11 mouse cellular contexts compared by ENCODE assay signal in the genomic region with DNA sequence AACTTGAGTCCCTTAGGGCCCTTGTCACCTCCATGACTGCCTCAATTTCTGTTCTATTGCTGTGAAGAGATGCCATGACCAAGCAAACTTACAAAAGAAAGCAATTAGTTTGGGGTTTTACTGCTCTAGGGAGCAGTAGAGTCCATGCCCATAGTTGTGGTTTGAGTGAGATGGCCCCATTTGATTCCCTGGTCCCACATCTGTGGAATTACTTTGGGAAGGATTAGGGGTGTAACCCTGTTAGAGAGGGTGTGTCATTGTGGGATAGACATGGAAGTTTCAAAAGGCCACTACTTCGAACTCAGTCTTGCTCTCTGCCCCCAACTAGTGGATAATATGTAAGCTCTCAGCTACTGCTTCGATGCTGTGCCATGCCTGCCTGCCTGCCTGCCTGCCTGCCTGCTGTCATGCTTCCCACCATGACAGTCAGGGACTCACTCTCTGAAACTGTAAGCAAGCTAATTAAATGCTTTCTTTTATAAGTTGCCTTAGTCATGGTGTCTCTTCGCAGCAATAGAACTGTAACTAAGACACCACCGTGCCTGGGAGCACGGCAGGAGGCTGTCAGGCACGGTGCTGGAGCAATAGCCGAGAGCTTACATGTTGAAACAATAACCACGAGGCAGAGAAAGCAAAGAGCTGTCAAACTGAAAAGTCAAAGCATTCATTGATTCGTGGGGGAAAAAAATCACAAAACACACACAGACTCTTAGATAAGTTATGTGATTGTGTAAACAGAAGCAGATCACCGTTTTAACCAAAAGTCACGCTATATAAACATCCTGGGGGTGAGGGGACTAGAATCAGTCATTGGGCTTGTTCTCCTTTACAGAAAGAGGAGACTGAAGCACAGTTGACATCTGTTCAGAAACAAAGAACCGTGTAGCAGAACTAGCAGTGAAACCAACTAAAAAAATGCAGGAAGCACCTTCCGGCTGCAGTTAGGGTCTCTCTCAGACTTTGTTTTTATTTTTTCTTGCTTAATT. TPM values are rescaled to one million over a fixed set of nuclear protein-coding genes. Genes with fewer than 3 reads are reported as not detected.
A peak's percentile ranks its signal among the peaks of the same experiment; 100 is the strongest.
DNase-seq lines count a peak whose midpoint lies in the region; ATAC-seq lines count a peak whose summit lies in the region.
"Had no signal": no experiment of that assay in that cellular context is flagged by ENCODE, and none has a peak within 500 bp of the region (broad histone marks: within the 10 kb centered on the region; RNA-seq: fewer than 3 reads in every experiment).

No protein-coding gene starts in this region.

- H3K27me3 ChIP-seq in hindbrain, embryonic 13.5 days: peaks cover 10% of the 10 kb centered on the region; the same call in 1 of the 2 replicates
- no peaks in the 10 kb centered on the region for H3K27me3 ChIP-seq in neural tube, embryonic 11.5 days (ENCODE audit: control insufficient read depth, insufficient read depth, low read length)
- H3K27me3 ChIP-seq: limb, embryonic 15.5 days had no signal

- H3K9me3 ChIP-seq in hindbrain, embryonic 13.5 days: no peaks in the 10 kb centered on the region
- no peaks in the 10 kb centered on the region for H3K9me3 ChIP-seq in neural tube, embryonic 11.5 days (ENCODE audit: control insufficient read depth, low read length)
- H3K9me3 ChIP-seq: limb, embryonic 15.5 days had no signal

- intact Hi-C loops in left cerebral cortex, postnatal 4 days (cut with DNase I): loop anchor here (10.0 kb wide), 1 partner anchor 47 kb away; no protein-coding TSS in a partner anchor
- intact Hi-C loops in heart, postnatal 36 days (cut with DNase I): no loop called here

- H3K36me3 ChIP-seq in hindbrain, embryonic 13.5 days: no peaks in the 10 kb centered on the region
- no peaks in the 10 kb centered on the region for H3K36me3 ChIP-seq in neural tube, embryonic 11.5 days (ENCODE audit: control insufficient read depth, insufficient read depth, low read length)
- H3K36me3 ChIP-seq: limb, embryonic 15.5 days had no signal

- H3K27ac ChIP-seq in hindbrain, embryonic 13.5 days: peak overlapping the region; percentile 58; the same call in 1 of the 2 replicates
- H3K27ac ChIP-seq in neural tube, embryonic 11.5 days (ENCODE audit: low read depth, low read length): no peak overlapping the region
- H3K27ac ChIP-seq: limb, embryonic 15.5 days had no signal

- H3K4me2 ChIP-seq in hindbrain, embryonic 13.5 days: peak overlapping the region; percentile 42
- no peak overlapping the region for H3K4me2 ChIP-seq in neural tube, embryonic 11.5 days (ENCODE audit: low read depth)
- H3K4me2 ChIP-seq: limb, embryonic 15.5 days had no signal

- H3K4me1 ChIP-seq in hindbrain, embryonic 13.5 days (replicated peaks): peaks cover 13% of the 10 kb centered on the region
- no peaks in the 10 kb centered on the region for H3K4me1 ChIP-seq in neural tube, embryonic 11.5 days (ENCODE audit: control insufficient read depth, insufficient read depth, low read length)
- H3K4me1 ChIP-seq: limb, embryonic 15.5 days had no signal

- H3K4me3 ChIP-seq in hindbrain, embryonic 13.5 days: peak overlapping the region; percentile 19; the same call in 1 of the 2 replicates
- H3K4me3 ChIP-seq in neural tube, embryonic 11.5 days (ENCODE audit: low read depth, low read length): no peak overlapping the region
- H3K4me3 ChIP-seq: limb, embryonic 15.5 days had no signal

- 0 out of 2 replicates have a peak overlapping the region, but pooled peaks have one; percentile 25 for H3K9ac ChIP-seq in hindbrain, embryonic 13.5 days
- H3K9ac ChIP-seq in neural tube, embryonic 11.5 days (ENCODE audit: low read length): no peak overlapping the region
- H3K9ac ChIP-seq: limb, embryonic 15.5 days had no signal

- ATAC-seq in hindbrain, embryonic 13.5 days (ENCODE audit: low FRiP score): peak; percentile 81
- peak; percentile 67 for ATAC-seq in neural tube, embryonic 11.5 days (ENCODE audit: insufficient read depth, low FRiP score, low TSS enrichment)
- ATAC-seq in granulocyte monocyte progenitor cell, adult 5-6 weeks (replicated peaks; ENCODE audit: poor library complexity, severe bottlenecking): no peak

- 20% methylated on average over 13 of the region's 13 CpGs for WGBS in hindbrain, embryonic 13.5 days
- 31% methylated on average over 13 of the region's 13 CpGs for WGBS in neural tube, embryonic 11.5 days

- peak; percentile 42 for DNase-seq in left cerebral cortex, postnatal 4 days
- no peak for DNase-seq in left cerebral cortex, adult 8-10 months (ENCODE audit: low spot score in 2 of 2)
- peak; percentile 17 for DNase-seq in embryo, embryonic 9.5 days (ENCODE audit: extremely low spot score)
- DNase-seq in neural tube, embryonic 11.5 days (ENCODE audit: low spot score): peak; percentile 50
- DNase-seq in layer of hippocampus, postnatal 25 days (ENCODE audit: extremely low spot score in 1 of 2, low spot score in 1 of 2): no peak
- DNase-seq in heart, postnatal 36 days: no peak
- DNase-seq: cerebellum, adult 9-11 months; spleen, adult 18-20 months had no signal

RNA-seq across cellular contexts. Expression of a gene that starts 13.0 kb away (rescaled TPM):
- total RNA-seq in left cerebral cortex, postnatal 4 days (2021): 1 to 10 TPM in 1 of 2 experiments, under 1 TPM in 1; 0.81 to 1.5 TPM
- 1 to 10 TPM; 1.1 to 3.3 (median 1.5) TPM for total RNA-seq in left cerebral cortex, adult 8-10 months (2022)
- 1.5 and 2.2 TPM in 2 replicates for polyA plus RNA-seq in hindbrain, embryonic 13.5 days (2015; fragmentation: Nextera tagmentation; extraction: Ambion mirVana)
- polyA plus RNA-seq in neural tube, embryonic 11.5 days (2014; fragmentation: Nextera tagmentation; extraction: Ambion mirVana): 6.8 and 7.6 TPM in 2 replicates
- total RNA-seq in granulocyte monocyte progenitor cell, adult 5-6 weeks (2014; fragmentation: Nextera tagmentation): 122 and 173 TPM in 2 replicates
- total RNA-seq in granulocyte monocyte progenitor cell, adult 5-6 weeks (2017): 73.5 and 77.6 TPM in 2 replicates
- total RNA-seq in layer of hippocampus, postnatal 25 days (2021): 1 to 10 TPM; 1.1 to 1.3 TPM
- 1 to 10 TPM; 1.0 to 3.2 TPM for total RNA-seq in heart, postnatal 36 days (2021)

RNA-seq across cellular contexts. Expression of a gene that starts 25.4 kb away (rescaled TPM):
- under 1 TPM; 0.40 to 0.89 TPM for total RNA-seq in left cerebral cortex, postnatal 4 days (2021)
- 100 to 1,000 TPM; 101 to 113 (median 102) TPM for total RNA-seq in left cerebral cortex, adult 8-10 months (2022)
- polyA plus RNA-seq in hindbrain, embryonic 13.5 days (2015; fragmentation: Nextera tagmentation; extraction: Ambion mirVana): 6.7 and 13.6 TPM in 2 replicates
- polyA plus RNA-seq in neural tube, embryonic 11.5 days (2014; fragmentation: Nextera tagmentation; extraction: Ambion mirVana): 0.26 TPM in 1 of 2 replicates, not detected in the other
- total RNA-seq in granulocyte monocyte progenitor cell, adult 5-6 weeks (2014; fragmentation: Nextera tagmentation): not detected in 2 replicates
- total RNA-seq in granulocyte monocyte progenitor cell, adult 5-6 weeks (2017): not detected in 2 replicates
- total RNA-seq in layer of hippocampus, postnatal 25 days (2021): 10 to 100 TPM; 56.5 to 58.5 TPM
- total RNA-seq in heart, postnatal 36 days (2021): under 1 TPM; 0.42 to 0.57 TPM

RNA-seq across cellular contexts. Expression of a gene that starts 57.7 kb away (rescaled TPM):
- 10 to 100 TPM; 39.9 to 41.0 TPM for total RNA-seq in left cerebral cortex, postnatal 4 days (2021)
- 10 to 100 TPM; 30.6 to 34.2 (median 31.9) TPM for total RNA-seq in left cerebral cortex, adult 8-10 months (2022)
- polyA plus RNA-seq in hindbrain, embryonic 13.5 days (2015; fragmentation: Nextera tagmentation; extraction: Ambion mirVana): 106 and 111 TPM in 2 replicates
- 115 and 119 TPM in 2 replicates for polyA plus RNA-seq in neural tube, embryonic 11.5 days (2014; fragmentation: Nextera tagmentation; extraction: Ambion mirVana)
- 53.3 and 75.4 TPM in 2 replicates for total RNA-seq in granulocyte monocyte progenitor cell, adult 5-6 weeks (2014; fragmentation: Nextera tagmentation)
- 10.8 and 16.3 TPM in 2 replicates for total RNA-seq in granulocyte monocyte progenitor cell, adult 5-6 weeks (2017)
- total RNA-seq in layer of hippocampus, postnatal 25 days (2021): 10 to 100 TPM; 22.8 to 26.0 TPM
- 10 to 100 TPM; 11.4 to 13.4 TPM for total RNA-seq in heart, postnatal 36 days (2021)

Comparison
In these comparisons a context has a peak if more than half of its experiments do, and no peak if none do; other contexts are left out.
1. DNase-seq: peak in left cerebral cortex, postnatal 4 days (single experiment), embryo, embryonic 9.5 days (single experiment) and neural tube, embryonic 11.5 days (single experiment); none in left cerebral cortex, adult 8-10 months (0 of 2), layer of hippocampus, postnatal 25 days (0 of 2) and heart, postnatal 36 days (0 of 2).
2. RNA of a gene that starts 25.4 kb away (total RNA-seq): 101 to 113 TPM in left cerebral cortex, adult 8-10 months and 56.5 to 58.5 TPM in layer of hippocampus, postnatal 25 days; 0.40 to 0.89 TPM in left cerebral cortex, postnatal 4 days, 0.42 to 0.57 TPM in heart, postnatal 36 days and not detected in granulocyte monocyte progenitor cell, adult 5-6 weeks; every median in the first group is over 10 times any median in the second.
3. RNA of a gene that starts 13.0 kb away (total RNA-seq): 73.5 to 173 TPM in granulocyte monocyte progenitor cell, adult 5-6 weeks; 1.0 to 3.2 TPM in heart, postnatal 36 days, 1.1 to 3.3 TPM in left cerebral cortex, adult 8-10 months, 0.81 to 1.5 TPM in left cerebral cortex, postnatal 4 days and 1.1 to 1.3 TPM in layer of hippocampus, postnatal 25 days; every median in the first group is over 10 times any median in the second.